Comparison of ENCODE assay signal across 9 mouse cellular contexts in genomic region chr11:18878748-18879455, GRCm38 (mm10).
A peak's percentile ranks its signal among the peaks of the same experiment; 100 is the strongest.
DNase-seq lines count a peak whose midpoint lies in the region; ATAC-seq and TF ChIP-seq lines count a peak whose summit lies in the region.
"Had no signal": no experiment of that assay in that cellular context is flagged by ENCODE, and none has a peak within 500 bp of the region (broad histone marks: within the 10 kb centered on the region; RNA-seq: fewer than 3 reads in every experiment).

No protein-coding gene starts in this region.

- TF ChIP-seq CTCF in heart, postnatal 0 days (IDR thresholded peaks at IDR 0.05; ENCODE audit: low read depth), result no peak
- no peak for TF ChIP-seq CTCF in cerebellum, adult 2 months (IDR thresholded peaks at IDR 0.05; ENCODE audit: borderline replicate concordance, insufficient read depth, low read depth, low read length)

- no peak for TF ChIP-seq EP300 in heart, postnatal 0 days (IDR thresholded peaks at IDR 0.05; ENCODE audit: low read depth)

- no peaks in the 10 kb centered on the region for H3K4me1 ChIP-seq in heart, postnatal 0 days (ENCODE audit: control insufficient read depth, insufficient read depth)
- peaks cover 11% of the 10 kb centered on the region for H3K4me1 ChIP-seq in embryonic facial prominence, embryonic 14.5 days (ENCODE audit: control insufficient read depth, insufficient read depth, low read length)
- peaks cover 19% of the 10 kb centered on the region for H3K4me1 ChIP-seq in limb, embryonic 13.5 days
- H3K4me1 ChIP-seq in neural tube, embryonic 15.5 days, result peaks cover 68% of the 10 kb centered on the region
- H3K4me1 ChIP-seq in cerebellum, adult 2 months (ENCODE audit: control insufficient read depth, insufficient read depth, low read length), result no peaks in the 10 kb centered on the region

- WGBS in heart, postnatal 0 days, result 11% methylated on average over 13 of the region's 13 CpGs
- 4% methylated on average over 13 of the region's 13 CpGs for WGBS in embryonic facial prominence, embryonic 14.5 days
- 4% methylated on average over 11 of the region's 13 CpGs for WGBS in limb, embryonic 13.5 days
- WGBS in neural tube, embryonic 15.5 days, result 3% methylated on average over 13 of the region's 13 CpGs
- WGBS in cerebellum, adult 2 months, result 47% methylated on average over 13 of the region's 13 CpGs

- no peaks in the 10 kb centered on the region for H3K9me3 ChIP-seq in heart, postnatal 0 days (replicated peaks; ENCODE audit: control insufficient read depth, low read length)
- H3K9me3 ChIP-seq in embryonic facial prominence, embryonic 14.5 days (ENCODE audit: control insufficient read depth, low read length), result no peaks in the 10 kb centered on the region
- no peaks in the 10 kb centered on the region for H3K9me3 ChIP-seq in limb, embryonic 13.5 days
- H3K9me3 ChIP-seq in neural tube, embryonic 15.5 days (replicated peaks), result no peaks in the 10 kb centered on the region

- peak overlapping the region; percentile 62 for H3K9ac ChIP-seq in heart, postnatal 0 days (replicated peaks; ENCODE audit: low read depth, low read length)
- peak overlapping the region; percentile 64 for H3K9ac ChIP-seq in embryonic facial prominence, embryonic 14.5 days (ENCODE audit: low read depth, low read length)
- no peak overlapping the region for H3K9ac ChIP-seq in limb, embryonic 13.5 days
- H3K9ac ChIP-seq in neural tube, embryonic 15.5 days (replicated peaks), result no peak overlapping the region

- peak overlapping the region; percentile 89 for H3K4me2 ChIP-seq in heart, postnatal 0 days (ENCODE audit: low read depth, low read length)
- peak overlapping the region; percentile 82 for H3K4me2 ChIP-seq in embryonic facial prominence, embryonic 14.5 days (ENCODE audit: low read depth, low read length)
- peak overlapping the region; percentile 73 for H3K4me2 ChIP-seq in limb, embryonic 13.5 days (replicated peaks)
- H3K4me2 ChIP-seq in neural tube, embryonic 15.5 days, result peak overlapping the region; percentile 75

- no peak for TF ChIP-seq POLR2A in cerebellum, adult 2 months (IDR thresholded peaks at IDR 0.05; ENCODE audit: borderline replicate concordance, insufficient read depth, low read length)

- no peak for DNase-seq in heart, postnatal 0 days (ENCODE audit: low spot score)
- no peak for DNase-seq in heart, adult 11 months
- DNase-seq in embryonic facial prominence, embryonic 14.5 days (ENCODE audit: low spot score), result peak; percentile 41
- no peak for DNase-seq in cerebellum, adult 2 months
- no peak for DNase-seq in natural killer cell, adult 2 months (ENCODE audit: low spot score in 2 of 2)
- no peak for DNase-seq in cerebellum, adult 9-11 months

- no peak for ATAC-seq in heart, postnatal 0 days (ENCODE audit: insufficient read depth, low read depth)
- ATAC-seq in embryonic facial prominence, embryonic 14.5 days (ENCODE audit: low read depth), result no peak
- ATAC-seq in limb, embryonic 13.5 days (ENCODE audit: low FRiP score, low read depth), result no peak
- ATAC-seq in neural tube, embryonic 15.5 days (ENCODE audit: low FRiP score), result no peak
- ATAC-seq: Patski had no signal

- H3K27ac ChIP-seq in heart, postnatal 0 days (ENCODE audit: low read depth), result peak overlapping the region; percentile 91
- H3K27ac ChIP-seq in embryonic facial prominence, embryonic 14.5 days (replicated peaks; ENCODE audit: low read depth, low read length), result peak overlapping the region; percentile 85; the same call in 1 of the 2 replicates
- H3K27ac ChIP-seq in limb, embryonic 13.5 days, result no peak overlapping the region
- peak overlapping the region; percentile 92 for H3K27ac ChIP-seq in neural tube, embryonic 15.5 days (replicated peaks)
- no peak overlapping the region for H3K27ac ChIP-seq in cerebellum, adult 2 months (ENCODE audit: insufficient read depth, low read length)

- peaks cover 26% of the 10 kb centered on the region for H3K36me3 ChIP-seq in heart, postnatal 0 days (replicated peaks; ENCODE audit: control insufficient read depth, insufficient read depth, low read length)
- no peaks in the 10 kb centered on the region for H3K36me3 ChIP-seq in embryonic facial prominence, embryonic 14.5 days (ENCODE audit: control insufficient read depth, insufficient read depth, low read length)
- H3K36me3 ChIP-seq in limb, embryonic 13.5 days, result no peaks in the 10 kb centered on the region
- no peaks in the 10 kb centered on the region for H3K36me3 ChIP-seq in neural tube, embryonic 15.5 days

- H3K27me3 ChIP-seq in heart, postnatal 0 days (ENCODE audit: control insufficient read depth, insufficient read depth, low read length), result peaks cover 24% of the 10 kb centered on the region; the same call in 1 of the 2 replicates
- H3K27me3 ChIP-seq in embryonic facial prominence, embryonic 14.5 days (replicated peaks; ENCODE audit: control insufficient read depth, insufficient read depth, low read length), result peaks cover 26% of the 10 kb centered on the region
- H3K27me3 ChIP-seq in limb, embryonic 13.5 days, result peaks cover 78% of the 10 kb centered on the region
- no peaks in the 10 kb centered on the region for H3K27me3 ChIP-seq in neural tube, embryonic 15.5 days (replicated peaks)
- H3K27me3 ChIP-seq in cerebellum, adult 2 months (ENCODE audit: control insufficient read depth, insufficient read depth, low read length), result no peaks in the 10 kb centered on the region

- H3K4me3 ChIP-seq in heart, postnatal 0 days (ENCODE audit: low read depth, low read length), result peak overlapping the region; percentile 60
- peak overlapping the region; percentile 42 for H3K4me3 ChIP-seq in embryonic facial prominence, embryonic 14.5 days (ENCODE audit: low read depth, low read length)
- H3K4me3 ChIP-seq in limb, embryonic 13.5 days, result peak overlapping the region; percentile 48; the same call in 1 of the 2 replicates
- peak overlapping the region; percentile 43; the same call in 1 of the 2 replicates for H3K4me3 ChIP-seq in neural tube, embryonic 15.5 days (replicated peaks)
- H3K4me3 ChIP-seq in cerebellum, adult 2 months (replicated peaks; ENCODE audit: insufficient read depth, low read depth, low read length), result no peak overlapping the region

Comparison
In these comparisons a context has a peak if more than half of its experiments do, and no peak if none do; other contexts are left out.
1. H3K27ac ChIP-seq: peak in heart, postnatal 0 days (single experiment), embryonic facial prominence, embryonic 14.5 days (single experiment) and neural tube, embryonic 15.5 days (single experiment); none in limb, embryonic 13.5 days (single experiment) and cerebellum, adult 2 months (single experiment).
2. H3K9ac ChIP-seq: peak in heart, postnatal 0 days (single experiment) and embryonic facial prominence, embryonic 14.5 days (single experiment); none in limb, embryonic 13.5 days (single experiment) and neural tube, embryonic 15.5 days (single experiment).
3. Peak in every context shown above with its lines, with median percentiles within 50 percentile points of each other: H3K4me2 ChIP-seq.